Mouse (Mus musculus) forebrain, embryonic 13.5 days (tissue): ENCODE results near the gene Il23a. TPM values are rescaled to one million over a fixed set of nuclear protein-coding genes. Genes with fewer than 3 reads are reported as not detected.

Experiments
- ATAC-seq: fragments of 200-750 bp; cut with Nextera tagmentation; 2 replicates; pipeline ENCODE4 v1.8.0; 2017
- H3K27ac ChIP-seq: fragments of 300-500 bp; sonication (generic); 2 replicates; pipeline ENCODE4 v1.5.1; 2015; ENCODE audit warnings: inconsistent platforms, mild to moderate bottlenecking, moderate library complexity
- H3K27me3 ChIP-seq: fragments of 300-500 bp; sonication (generic); 2 replicates; pipeline ENCODE4 v1.6.1; 2015; ENCODE audit warnings: mild to moderate bottlenecking, inconsistent platforms
- H3K36me3 ChIP-seq: fragments of 300-500 bp; sonication (generic); 2 replicates; pipeline ENCODE4 v1.6.1; 2015; ENCODE audit warnings: mild to moderate bottlenecking, inconsistent platforms; ENCODE audit not compliant: poor library complexity, severe bottlenecking
- H3K4me1 ChIP-seq: fragments of 300-500 bp; sonication (generic); 2 replicates; pipeline ENCODE4 v1.6.1; 2015; ENCODE audit warnings: inconsistent platforms
- H3K4me2 ChIP-seq: fragments of 300-500 bp; sonication (generic); 2 replicates; pipeline ENCODE4 v1.6.1; 2015; ENCODE audit warnings: inconsistent platforms, mild to moderate bottlenecking, moderate library complexity
- H3K4me3 ChIP-seq: fragments of 300-500 bp; sonication (generic); 2 replicates; pipeline ENCODE4 v1.5.1; 2015; ENCODE audit warnings: mild to moderate bottlenecking, inconsistent platforms
- H3K9ac ChIP-seq: fragments of 300-500 bp; sonication (generic); 2 replicates; pipeline ENCODE4 v1.6.1; 2015; ENCODE audit warnings: mild to moderate bottlenecking, inconsistent platforms
- H3K9me3 ChIP-seq: fragments of 300-500 bp; sonication (generic); replicated peaks from 2 replicates; pipeline ENCODE4 v1.6.1; 2016; ENCODE audit warnings: inconsistent platforms
- WGBS: fragments of 180-500 bp; shearing (Covaris S2); methylation state at CpG from one replicate; pipeline ENCODE4 v1.1.7; 2015; 5-methylcytosine and 5-hydroxymethylcytosine counted together
- polyA plus RNA-seq: library from polyadenylated mRNA; unstranded; fragments of >200 nt; fragmentation: Nextera tagmentation; extraction: Ambion mirVana; gene quantifications from 2 replicates; pipeline ENCODE4 v1.2.1, GENCODE M21; 2015

Il23a gene
- polyA plus RNA-seq, 1 experiment from 2014 or later, result not detected

GRCm38 (mm10) chr10:128258953-128259352 lies 39.6 kb downstream of the Il23a start:
- no peak overlapping the region for H3K4me2 ChIP-seq
- H3K27ac ChIP-seq, result no peak overlapping the region
- no peaks in the 10 kb centered on the region for H3K9me3 ChIP-seq
- 86% methylated on average over 4 of the region's 4 CpGs for WGBS
- no peak overlapping the region for H3K9ac ChIP-seq
- no peaks in the 10 kb centered on the region for H3K36me3 ChIP-seq
- no peak overlapping the region for H3K4me3 ChIP-seq
- ATAC-seq, result no peak
- H3K27me3 ChIP-seq, result no peaks in the 10 kb centered on the region
- no peaks in the 10 kb centered on the region for H3K4me1 ChIP-seq

DNA sequence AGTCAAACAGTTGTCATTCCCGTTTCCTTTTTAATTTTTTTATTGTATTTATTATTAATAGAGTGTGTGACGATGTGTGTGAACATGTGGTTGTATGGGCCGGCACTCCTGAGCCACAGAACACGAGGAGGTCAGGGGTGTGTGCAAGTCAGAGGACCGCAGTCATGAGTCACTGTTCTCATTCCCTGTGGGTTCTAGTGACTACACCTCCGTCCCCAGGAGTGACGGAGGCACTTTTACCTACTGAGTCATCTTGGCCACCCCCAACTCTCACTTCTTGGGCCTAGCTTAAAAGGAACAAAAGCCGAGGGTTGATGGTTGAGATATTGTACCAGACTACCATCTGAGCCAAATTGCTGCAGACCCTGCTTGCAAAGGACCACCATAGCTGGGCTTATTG lies 42.2 kb downstream of the Il23a start:
- H3K4me3 ChIP-seq, result no peak overlapping the region
- ATAC-seq, result no peak

DNA sequence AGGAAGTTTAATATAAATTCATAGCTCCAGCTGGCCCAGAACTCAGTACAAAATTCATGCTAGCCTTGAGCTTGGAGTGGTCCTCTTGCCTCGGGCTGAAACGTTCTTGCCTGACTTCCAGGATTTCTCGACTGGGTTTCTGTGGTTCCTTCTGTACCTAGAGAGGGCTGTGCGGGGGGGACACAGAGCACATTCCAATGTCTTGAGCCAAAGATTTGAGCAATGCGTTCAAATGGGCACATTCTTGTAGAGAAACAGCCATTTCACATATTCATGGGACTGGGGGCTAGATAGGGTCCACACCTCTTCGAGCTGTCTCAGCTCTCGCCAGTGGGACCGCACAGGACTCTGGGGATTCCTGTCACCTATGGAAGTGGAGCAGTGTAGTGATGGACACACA lies 42.6 kb downstream of the Il23a start:
- H3K9ac ChIP-seq, result no peak overlapping the region
- no peak overlapping the region for H3K4me3 ChIP-seq
- WGBS, result 94% methylated on average over 8 of the region's 8 CpGs
- no peaks in the 10 kb centered on the region for H3K9me3 ChIP-seq
- H3K4me2 ChIP-seq, result no peak overlapping the region
- peaks cover 25% of the 10 kb centered on the region for H3K36me3 ChIP-seq
- H3K27ac ChIP-seq, result no peak overlapping the region
- ATAC-seq, result no peak
- no peaks in the 10 kb centered on the region for H3K4me1 ChIP-seq
- no peaks in the 10 kb centered on the region for H3K27me3 ChIP-seq

More for the DNA sequence above, 42.2 kb downstream of the Il23a start:
- 90% methylated on average over 8 of the region's 8 CpGs for WGBS
- Histone ChIP-seq H3K4me2 (no peak overlapping the region), H3K4me1 (no peaks in the 10 kb centered on the region), H3K27ac (no peak overlapping the region), H3K36me3 (peaks cover 21% of the 10 kb centered on the region), H3K9ac (no peak overlapping the region), H3K27me3 (no peaks in the 10 kb centered on the region), H3K9me3 (no peaks in the 10 kb centered on the region)

- H3K4me3 ChIP-seq, result no peak within 1 kb of the TSS
- H3K4me2 ChIP-seq, result no peak within 1 kb of the TSS
- H3K27me3 ChIP-seq, result no peaks in the 10 kb centered on the region
- H3K27ac ChIP-seq, result no peak within 1 kb of the TSS
- no peak within 1 kb of the TSS for H3K9ac ChIP-seq
- 91% methylated on average over 4 of the region's 4 CpGs for WGBS
- H3K9me3 ChIP-seq, result no peaks in the 10 kb centered on the region
- no peaks in the 10 kb centered on the region for H3K4me1 ChIP-seq
- no peak for ATAC-seq
- H3K36me3 ChIP-seq, result peaks cover 47% of the 10 kb centered on the region
Observed at GRCm38 (mm10) chr10:128253677-128254255, 44.8 kb downstream of the Il23a start, which contains the start of gene Apon. Apon (plus strand) TSS chr10:128254096.

DNA sequence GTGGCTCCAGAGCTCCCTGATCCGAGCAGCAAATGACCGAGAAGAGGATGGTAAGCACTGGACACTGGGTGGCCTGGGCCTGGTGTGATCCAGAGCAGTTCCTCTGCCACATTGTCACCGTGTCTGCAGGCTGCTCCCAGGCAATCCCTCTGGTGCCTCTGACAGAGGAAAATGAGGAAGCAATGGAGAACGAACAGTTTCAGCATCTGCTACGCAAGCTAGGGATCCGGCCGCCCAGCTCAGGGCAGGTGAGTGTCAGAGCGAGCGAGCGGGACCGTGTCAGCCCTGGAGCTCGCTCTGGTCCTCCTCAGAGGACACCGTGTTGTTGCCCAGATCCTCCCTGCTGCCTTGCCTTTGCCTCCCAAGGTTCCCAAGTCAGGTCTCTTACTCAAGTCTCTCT lies 48.0 kb downstream of the Il23a start:
- no peak for ATAC-seq

DNA sequence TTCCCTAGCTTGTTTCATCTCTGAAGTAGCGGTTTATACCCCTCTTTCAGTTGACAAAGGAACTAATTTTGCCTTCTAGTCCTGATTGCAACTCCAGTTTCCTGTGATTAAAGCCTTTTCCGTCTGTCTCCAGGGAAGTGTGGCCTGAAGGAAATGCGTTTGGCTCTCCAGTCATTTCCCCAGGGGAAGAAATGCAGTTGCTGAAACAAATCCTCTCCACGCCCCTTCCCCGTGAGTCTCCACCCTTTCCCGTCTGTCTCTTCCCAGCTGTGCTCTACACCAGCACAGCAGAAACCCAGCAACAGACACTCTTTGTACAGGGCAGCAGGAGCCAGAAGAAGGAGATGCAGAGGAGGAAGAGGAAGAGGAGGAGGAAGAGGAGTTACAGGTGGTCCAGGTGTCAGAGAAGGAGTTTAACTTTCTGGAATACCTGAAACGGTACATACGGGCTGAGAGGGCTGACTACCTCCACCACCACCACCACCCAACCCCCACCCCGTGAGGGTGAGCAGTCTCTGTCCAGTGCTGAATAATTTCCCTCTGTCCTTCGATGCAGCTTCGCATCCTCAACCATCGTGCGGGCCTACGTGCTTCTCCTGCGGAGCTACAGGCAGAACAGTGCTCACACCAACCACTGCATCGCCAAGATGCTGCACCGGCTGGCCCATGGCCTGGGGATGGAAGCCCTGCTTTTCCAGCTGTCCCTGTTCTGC lies 51.4 kb downstream of the Il23a start:
- Histone ChIP-seq H3K9ac (no peak overlapping the region), H3K36me3 (peaks cover 100% of the 10 kb centered on the region), H3K4me2 (no peak overlapping the region)

More for the DNA sequence above, 48.0 kb downstream of the Il23a start:
- Histone ChIP-seq H3K27ac (no peak overlapping the region), H3K9me3 (no peaks in the 10 kb centered on the region), H3K9ac (no peak overlapping the region), H3K36me3 (peaks cover 79% of the 10 kb centered on the region), H3K27me3 (no peaks in the 10 kb centered on the region), H3K4me2 (no peak overlapping the region), H3K4me3 (no peak overlapping the region), H3K4me1 (no peaks in the 10 kb centered on the region)
- WGBS, result 96% methylated on average over 13 of the region's 13 CpGs

More for the DNA sequence above, 51.4 kb downstream of the Il23a start:
- H3K9me3 ChIP-seq, result no peaks in the 10 kb centered on the region
- no peak for ATAC-seq
- H3K4me1 ChIP-seq, result no peaks in the 10 kb centered on the region
- no peak overlapping the region for H3K4me3 ChIP-seq
- H3K27ac ChIP-seq, result no peak overlapping the region
- WGBS, result 91% methylated on average over 17 of the region's 17 CpGs
- H3K27me3 ChIP-seq, result no peaks in the 10 kb centered on the region

Other genes with a start within 250 kb of the Il23a start
- gene Ptges3, start 239.8 kb downstream of the Il23a start, polyA plus RNA-seq, result 562 and 583 TPM in 2 replicates
- gene Atp5b, start 215.5 kb downstream of the Il23a start, polyA plus RNA-seq, result 2,170 and 2,214 TPM in 2 replicates
- 11.6 and 12.6 TPM in 2 replicates for gene Baz2a, start 207.2 kb downstream of the Il23a start, polyA plus RNA-seq
- 12.6 and 12.9 TPM in 2 replicates for gene Rbms2, start 118.5 kb downstream of the Il23a start, polyA plus RNA-seq
- gene Gls2, start 104.3 kb downstream of the Il23a start, polyA plus RNA-seq, result 0.48 and 1.3 TPM in 2 replicates
- gene Spryd4, start 86.9 kb downstream of the Il23a start, polyA plus RNA-seq, result 17.9 and 19.1 TPM in 2 replicates
- 0.13 and 0.21 TPM in 2 replicates for gene Mip, start 72.9 kb downstream of the Il23a start, polyA plus RNA-seq
- 52.9 and 62.1 TPM in 2 replicates for gene Timeless, start 66.7 kb downstream of the Il23a start, polyA plus RNA-seq
- 0.27 and 0.33 TPM in 2 replicates for gene Apon, start 44.7 kb downstream of the Il23a start, polyA plus RNA-seq
- gene Apof, start 30.1 kb downstream of the Il23a start, polyA plus RNA-seq, result 0.14 TPM in 1 of 2 replicates, not detected in the other
- gene Stat2, start 28.2 kb downstream of the Il23a start, polyA plus RNA-seq, result 14.5 and 15.3 TPM in 2 replicates
- gene Pan2, start 4.6 kb upstream of the Il23a start, polyA plus RNA-seq, result 32.0 and 35.0 TPM in 2 replicates
- 230 and 237 TPM in 2 replicates for gene Cnpy2, start 23.7 kb upstream of the Il23a start, polyA plus RNA-seq
- gene Cs, start 39.0 kb upstream of the Il23a start, polyA plus RNA-seq, result 212 and 236 TPM in 2 replicates
- gene Coq10a, start 70.2 kb upstream of the Il23a start, polyA plus RNA-seq, result 16.4 and 22.8 TPM in 2 replicates
- gene Ankrd52, start 78.4 kb upstream of the Il23a start, polyA plus RNA-seq, result 12.0 and 14.6 TPM in 2 replicates
- 0.18 TPM in 1 of 2 replicates, not detected in the other for gene Slc39a5, start 102.5 kb upstream of the Il23a start, polyA plus RNA-seq
- 153 and 156 TPM in 2 replicates for gene Nabp2, start 112.7 kb upstream of the Il23a start, polyA plus RNA-seq
- 76.4 and 83.9 TPM in 2 replicates for gene Rnf41, start 112.9 kb upstream of the Il23a start, polyA plus RNA-seq
- 166 and 168 TPM in 2 replicates for gene Smarcc2, start 160.5 kb upstream of the Il23a start, polyA plus RNA-seq
- 740 and 741 TPM in 2 replicates for gene Myl6, start 195.4 kb upstream of the Il23a start, polyA plus RNA-seq
- gene Myl6b, start 199.9 kb upstream of the Il23a start, polyA plus RNA-seq, result 4.1 TPM in 2 replicates
- 7.0 and 7.7 TPM in 2 replicates for gene Esyt1, start 227.1 kb upstream of the Il23a start, polyA plus RNA-seq
- 18.3 and 19.4 TPM in 2 replicates for gene Zc3h10, start 249.0 kb upstream of the Il23a start, polyA plus RNA-seq